Mouse (Mus musculus) lung, embryonic 14.5 days (tissue): Measurements from ENCODE around the gene March4. TPM values are rescaled to one million over a fixed set of nuclear protein-coding genes. Genes with fewer than 3 reads are reported as not detected.

Experiments used
- ATAC-seq: fragments of 200-750 bp; cut with Nextera tagmentation; 2 replicates; pipeline ENCODE4 v1.8.0; 2017; ENCODE audit warnings: mild to moderate bottlenecking, moderate TSS enrichment, moderate library complexity; ENCODE audit not compliant: insufficient read depth
- DNase-seq: peaks from one replicate; pipeline ENCODE4 v3.0.0-alpha.2; 2015
- H3K27ac ChIP-seq: fragments of 300-500 bp; sonication (generic); 2 replicates; pipeline ENCODE4 v1.5.1; 2014; ENCODE audit warnings: low read depth, mild to moderate bottlenecking, moderate library complexity
- H3K27me3 ChIP-seq: fragments of 300-500 bp; sonication (generic); 2 replicates; pipeline ENCODE4 v1.6.1; 2014; ENCODE audit warnings: low read length, control low read depth; ENCODE audit not compliant: insufficient read depth
- H3K36me3 ChIP-seq: fragments of 300-500 bp; sonication (generic); 2 replicates; pipeline ENCODE4 v1.6.1; 2014; ENCODE audit warnings: control low read depth; ENCODE audit not compliant: insufficient read depth
- H3K4me1 ChIP-seq: fragments of 300-500 bp; sonication (generic); 2 replicates; pipeline ENCODE4 v1.6.1; 2014; ENCODE audit warnings: antibody characterized with exemption, control low read depth; ENCODE audit not compliant: insufficient read depth
- H3K4me2 ChIP-seq: fragments of 300-500 bp; sonication (generic); 2 replicates; pipeline ENCODE4 v1.6.1; 2014; ENCODE audit warnings: mild to moderate bottlenecking
- H3K4me3 ChIP-seq: fragments of 300-500 bp; sonication (generic); 2 replicates; pipeline ENCODE4 v1.5.1; 2014; ENCODE audit warnings: low read depth, low read length
- H3K9ac ChIP-seq: fragments of 300-500 bp; sonication (generic); 2 replicates; pipeline ENCODE4 v1.6.1; 2014
- H3K9me3 ChIP-seq: fragments of 300-500 bp; sonication (generic); 2 replicates; pipeline ENCODE4 v1.6.1; 2016; ENCODE audit warnings: low read depth, low read length, control low read depth
- CTCF ChIP-seq: IDR thresholded peaks from 2 replicates; pipeline ENCODE4 v1.5.1; 2016; ENCODE audit warnings: antibody characterized with exemption, low read depth
- WGBS: fragments of 180-500 bp; shearing (Covaris S2); extraction: QIAGEN DNeasy Blood & Tissue Kit; methylation state at CpG from one replicate; pipeline ENCODE4 v1.1.7; 2014; 5-methylcytosine and 5-hydroxymethylcytosine counted together
- polyA plus RNA-seq: library from polyadenylated mRNA; unstranded; fragments of >200 nt; fragmentation: Nextera tagmentation; extraction: Ambion mirVana; gene quantifications from 2 replicates; pipeline ENCODE4 v1.2.1, GENCODE M21; 2014

The March4 gene
- polyA plus RNA-seq, 1 experiment from 2014 or later = not detected

- no peak overlapping the region for H3K4me3 ChIP-seq
- no peaks in the 10 kb centered on the region for H3K36me3 ChIP-seq
- 81% methylated on average over 8 of the region's 8 CpGs for WGBS
- DNase-seq = no peak
- TF ChIP-seq CTCF = no peak
- ATAC-seq = no peak
- H3K4me1 ChIP-seq = no peaks in the 10 kb centered on the region
- H3K27ac ChIP-seq = no peak overlapping the region
- H3K27me3 ChIP-seq = no peaks in the 10 kb centered on the region
- H3K4me2 ChIP-seq = no peak overlapping the region
- H3K9ac ChIP-seq = no peak overlapping the region
- no peaks in the 10 kb centered on the region for H3K9me3 ChIP-seq
Measured at GRCm38 (mm10) chr1:72428526-72428925, 108.2 kb downstream of the March4 start.

GRCm38 (mm10) chr1:72426456-72426855 is 110.3 kb downstream of the March4 start:
- no peak for DNase-seq
- Histone ChIP-seq H3K27me3 (no peaks in the 10 kb centered on the region), H3K4me1 (no peaks in the 10 kb centered on the region), H3K9me3 (no peaks in the 10 kb centered on the region), H3K9ac (no peak overlapping the region), H3K4me3 (no peak overlapping the region), H3K36me3 (no peaks in the 10 kb centered on the region), H3K4me2 (no peak overlapping the region), H3K27ac (no peak overlapping the region)
- TF ChIP-seq CTCF = no peak
- 69% methylated on average over 4 of the region's 4 CpGs for WGBS
- ATAC-seq = no peak

GRCm38 (mm10) chr1:72422121-72422520 is 114.6 kb downstream of the March4 start:
- Histone ChIP-seq H3K9ac (no peak overlapping the region), H3K36me3 (no peaks in the 10 kb centered on the region), H3K9me3 (no peaks in the 10 kb centered on the region), H3K4me3 (no peak overlapping the region), H3K4me1 (no peaks in the 10 kb centered on the region), H3K27ac (no peak overlapping the region), H3K27me3 (no peaks in the 10 kb centered on the region), H3K4me2 (no peak overlapping the region)
- ATAC-seq = no peak
- no peak for TF ChIP-seq CTCF
- no peak for DNase-seq
- WGBS = 89% methylated on average over 4 of the region's 4 CpGs

- H3K4me1 ChIP-seq = no peaks in the 10 kb centered on the region
- no peaks in the 10 kb centered on the region for H3K9me3 ChIP-seq
- DNase-seq (no peak), ATAC-seq (no peak)
- no peaks in the 10 kb centered on the region for H3K27me3 ChIP-seq
- H3K27ac ChIP-seq = no peak overlapping the region
- H3K4me3 ChIP-seq = no peak overlapping the region
- H3K9ac ChIP-seq = no peak overlapping the region
- TF ChIP-seq CTCF = no peak
- H3K4me2 ChIP-seq = no peak overlapping the region
- no peaks in the 10 kb centered on the region for H3K36me3 ChIP-seq
- 63% methylated on average over 2 of the region's 2 CpGs for WGBS
Measured at GRCm38 (mm10) chr1:72420220-72420619, 116.5 kb downstream of the March4 start.

GRCm38 (mm10) chr1:72418744-72419655 is 117.7 kb downstream of the March4 start:
- Histone ChIP-seq H3K4me3 (no peak overlapping the region), H3K4me1 (no peaks in the 10 kb centered on the region), H3K9me3 (no peaks in the 10 kb centered on the region), H3K27ac (no peak overlapping the region), H3K27me3 (no peaks in the 10 kb centered on the region), H3K36me3 (no peaks in the 10 kb centered on the region), H3K9ac (no peak overlapping the region), H3K4me2 (no peak overlapping the region)
- WGBS = 67% methylated on average over 8 of the region's 8 CpGs
- no peak for DNase-seq
- ATAC-seq = no peak
- no peak for TF ChIP-seq CTCF

GRCm38 (mm10) chr1:72414561-72415253 is 122.0 kb downstream of the March4 start:
- Histone ChIP-seq H3K36me3 (no peaks in the 10 kb centered on the region), H3K27ac (no peak overlapping the region), H3K4me3 (no peak overlapping the region), H3K9me3 (no peaks in the 10 kb centered on the region), H3K4me2 (no peak overlapping the region), H3K9ac (no peak overlapping the region), H3K4me1 (no peaks in the 10 kb centered on the region), H3K27me3 (no peaks in the 10 kb centered on the region)
- no peak for DNase-seq
- no peak for TF ChIP-seq CTCF
- 57% methylated on average over 8 of the region's 8 CpGs for WGBS
- ATAC-seq = no peak

GRCm38 (mm10) chr1:72414133-72414532 is 122.6 kb downstream of the March4 start:
- H3K27me3 ChIP-seq = no peaks in the 10 kb centered on the region
- DNase-seq = no peak
- WGBS = 83% methylated on average over 8 of the region's 8 CpGs
- H3K4me2 ChIP-seq = no peak overlapping the region
- no peak overlapping the region for H3K9ac ChIP-seq
- no peaks in the 10 kb centered on the region for H3K4me1 ChIP-seq
- no peaks in the 10 kb centered on the region for H3K36me3 ChIP-seq
- no peak for TF ChIP-seq CTCF
- H3K4me3 ChIP-seq = no peak overlapping the region
- no peaks in the 10 kb centered on the region for H3K9me3 ChIP-seq
- ATAC-seq = no peak
- H3K27ac ChIP-seq = no peak overlapping the region
